Mouse (Mus musculus): ENCODE measurements around the gene Gltp.
A peak's percentile ranks its signal among the peaks of the same experiment; 100 is the strongest.

DNA sequence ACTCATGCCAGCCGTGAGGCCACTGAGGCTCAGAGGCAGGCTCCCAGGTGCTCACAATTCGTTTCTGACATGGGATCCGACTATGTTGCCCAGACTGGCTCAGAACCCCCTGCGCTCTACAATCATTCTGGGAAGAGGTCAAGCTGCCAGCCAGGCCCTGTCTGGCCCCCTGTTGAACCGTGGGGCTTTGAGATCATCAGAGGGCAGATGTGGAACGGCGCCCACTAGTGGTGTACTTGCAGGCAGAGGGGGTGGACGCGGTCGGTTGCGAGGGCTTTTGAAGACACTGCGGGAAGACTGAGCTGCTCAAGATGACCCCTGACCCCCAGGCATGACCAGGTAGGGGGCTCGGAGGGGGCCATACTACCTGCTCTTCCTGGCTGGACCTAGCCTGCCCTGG is 17.7 kb downstream of the Gltp start:
- TF ChIP-seq CTCF (IDR thresholded peaks at IDR 0.05; ENCODE audit: low read depth), result peak; percentile 43
- no peak for TF ChIP-seq EP300 (IDR thresholded peaks at IDR 0.05; ENCODE audit: low read depth)

Data from liver, embryonic 14.5 days (tissue).